Mouse (Mus musculus) embryo, embryonic 11.5 days (tissue): ENCODE measurements around the gene Jsrp1.

Source experiments
- DNase-seq: peaks from one replicate; pipeline ENCODE4 v3.0.0-alpha.2; 2012; ENCODE audit warnings: low read depth, low spot score

Jsrp1 gene

DNA sequence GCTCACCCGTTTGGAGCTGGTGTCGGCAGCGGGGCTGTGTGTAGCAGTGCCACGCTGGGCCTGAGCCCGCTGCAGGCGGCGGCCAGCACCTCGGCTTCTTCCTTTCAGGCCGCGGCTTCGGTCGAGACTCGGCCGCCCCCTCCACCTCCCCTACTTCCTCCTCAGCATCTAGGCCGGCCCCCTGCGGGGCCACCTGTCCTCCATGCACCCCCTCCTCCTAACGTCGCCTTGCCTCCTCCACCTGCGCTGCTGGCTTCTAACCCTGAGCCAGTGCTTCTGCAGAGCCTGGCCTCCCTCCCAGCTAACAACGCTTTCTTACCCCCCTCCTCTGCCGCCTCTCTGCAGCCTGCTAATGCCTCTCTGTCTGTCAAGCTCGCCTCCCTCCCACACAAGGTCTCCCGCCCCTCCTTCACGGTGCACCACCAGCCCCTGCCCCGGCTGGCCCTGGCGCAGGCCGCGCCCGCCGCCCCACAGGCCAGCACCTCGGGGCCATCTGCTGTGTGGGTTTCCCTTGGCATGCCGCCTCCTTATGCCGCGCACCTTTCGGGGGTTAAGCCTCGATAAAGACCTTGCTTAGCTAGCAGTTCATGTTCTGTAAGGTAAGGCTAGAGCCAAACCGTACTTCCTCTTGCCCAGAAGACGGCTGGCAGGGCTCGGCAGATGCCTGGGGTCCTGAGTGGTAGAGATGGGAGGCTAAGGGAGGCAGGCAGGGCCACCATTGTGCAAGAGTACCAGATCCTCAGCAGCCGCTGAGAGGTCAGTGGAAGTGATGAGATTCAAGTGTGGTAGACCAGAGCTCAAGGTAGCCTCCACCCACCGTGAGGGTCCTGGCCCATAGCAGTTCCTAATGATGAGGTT is 20.9 kb downstream of the Jsrp1 start:
- DNase-seq: no peak

- no peak for DNase-seq
Measured at GRCm38 (mm10) chr10:80791476-80792174, 21.7 kb downstream of the Jsrp1 start.

- no peak for DNase-seq
Measured at GRCm38 (mm10) chr10:80790761-80791404, 22.4 kb downstream of the Jsrp1 start.

DNA sequence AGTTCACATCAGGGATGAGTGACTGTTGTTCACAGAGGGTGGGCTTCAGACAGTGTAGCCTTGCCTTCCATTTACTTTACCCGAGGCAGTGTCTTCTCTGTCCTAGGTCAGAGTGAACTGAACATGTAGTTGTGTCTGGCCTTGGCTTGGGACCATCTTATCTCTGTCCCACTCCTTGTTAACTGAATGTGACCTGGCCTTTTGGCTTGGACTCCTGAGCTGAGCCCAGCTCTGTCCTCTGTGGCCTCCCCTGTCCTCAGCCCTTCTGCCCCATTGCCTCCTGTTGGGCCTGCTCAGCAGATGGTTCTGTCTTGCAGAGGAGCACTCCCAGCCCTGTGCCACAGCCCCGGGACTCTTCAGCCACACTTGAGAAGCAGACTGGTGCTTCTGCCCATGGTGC is 25.8 kb downstream of the Jsrp1 start:
- DNase-seq: no peak

GRCm38 (mm10) chr10:80785963-80786362 is 27.3 kb downstream of the Jsrp1 start:
- no peak for DNase-seq

DNA sequence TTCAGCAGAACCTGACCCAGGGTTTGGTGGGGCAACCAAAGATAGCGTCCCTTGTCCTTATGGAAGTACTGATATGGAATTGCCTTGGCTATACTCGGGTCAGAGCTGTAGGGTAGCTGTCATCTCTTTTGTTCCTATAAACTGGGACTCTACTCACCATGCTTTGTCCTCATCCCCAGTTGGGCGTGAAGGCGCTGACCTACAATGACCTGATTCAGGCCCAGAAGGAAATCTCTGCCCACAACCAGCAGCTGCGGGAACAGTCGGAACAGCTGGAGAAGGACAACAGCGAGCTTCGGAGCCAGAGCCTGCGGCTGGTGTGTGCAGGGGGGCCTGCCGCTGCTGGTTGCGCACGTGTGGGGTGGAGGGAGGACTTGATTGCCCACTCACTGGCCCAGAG is 28.4 kb downstream of the Jsrp1 start:
- no peak for DNase-seq

- DNase-seq: no peak
Measured at GRCm38 (mm10) chr10:80784302-80784701, 29.0 kb downstream of the Jsrp1 start.

- DNase-seq: no peak
Measured at GRCm38 (mm10) chr10:80779565-80779964, 33.7 kb downstream of the Jsrp1 start.

DNA sequence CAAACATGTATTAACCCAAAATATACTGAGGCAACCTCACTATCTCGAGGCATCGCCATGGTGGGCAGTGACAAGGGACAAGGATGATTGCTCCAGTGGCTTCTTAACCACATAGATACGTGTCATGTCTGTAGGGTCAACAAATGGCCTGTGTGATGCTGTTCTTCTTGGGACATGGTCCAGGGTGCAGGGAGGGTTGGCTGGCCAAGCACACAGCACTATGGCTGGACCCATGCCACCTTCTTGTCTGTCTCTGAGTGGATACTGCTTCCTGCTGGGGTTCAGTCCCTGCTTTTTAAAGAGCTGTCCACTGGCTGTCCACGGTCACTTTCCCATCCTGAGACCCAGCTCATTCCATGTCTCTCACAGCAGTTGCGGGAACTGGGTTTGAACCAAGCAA is 36.2 kb downstream of the Jsrp1 start:
- no peak for DNase-seq

DNA sequence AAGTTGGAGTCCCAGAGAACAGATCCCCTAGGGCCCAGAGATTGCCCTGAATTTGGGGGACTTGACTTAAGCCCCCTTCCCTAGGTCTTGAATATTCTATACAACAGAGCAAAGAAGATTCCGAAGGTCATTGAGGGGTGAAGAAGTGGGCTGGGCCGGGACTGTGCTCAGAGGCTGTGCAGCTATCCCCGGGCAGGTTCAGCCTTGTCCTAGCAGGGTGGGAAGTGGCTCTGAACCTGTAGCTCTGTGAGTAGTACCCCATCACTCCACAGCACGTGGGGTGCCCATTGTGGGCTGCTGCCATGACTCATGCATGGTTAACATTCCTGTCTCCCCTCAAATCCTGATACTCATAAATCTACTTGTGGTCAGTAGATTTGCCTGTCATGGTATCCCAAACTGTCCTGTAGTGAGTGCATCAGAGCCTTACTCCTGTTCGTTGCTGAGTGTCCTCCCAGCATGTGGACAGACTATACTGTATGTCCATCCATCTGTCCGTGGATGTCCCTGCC is 36.9 kb downstream of the Jsrp1 start:
- no peak for DNase-seq

DNA sequence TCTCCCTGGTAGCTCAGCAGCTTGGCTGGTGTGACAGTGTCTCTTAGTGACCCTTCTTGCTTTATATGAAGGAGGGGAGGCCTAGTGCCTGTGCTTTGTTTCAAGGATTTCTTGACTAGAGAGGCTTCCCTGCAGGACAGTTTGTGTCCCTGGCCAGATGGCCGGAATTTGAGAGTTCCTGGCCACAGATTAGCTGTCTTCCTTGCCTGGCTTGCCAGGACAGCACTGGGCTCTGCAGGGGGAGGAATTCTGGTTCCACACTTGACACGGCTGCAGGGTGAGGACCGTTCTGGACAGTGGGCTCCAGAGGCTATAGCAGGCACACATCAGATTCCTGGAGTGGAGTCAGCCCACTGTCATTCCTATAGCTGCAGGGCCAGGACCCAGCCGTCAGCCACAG is 37.6 kb downstream of the Jsrp1 start:
- no peak for DNase-seq

DNA sequence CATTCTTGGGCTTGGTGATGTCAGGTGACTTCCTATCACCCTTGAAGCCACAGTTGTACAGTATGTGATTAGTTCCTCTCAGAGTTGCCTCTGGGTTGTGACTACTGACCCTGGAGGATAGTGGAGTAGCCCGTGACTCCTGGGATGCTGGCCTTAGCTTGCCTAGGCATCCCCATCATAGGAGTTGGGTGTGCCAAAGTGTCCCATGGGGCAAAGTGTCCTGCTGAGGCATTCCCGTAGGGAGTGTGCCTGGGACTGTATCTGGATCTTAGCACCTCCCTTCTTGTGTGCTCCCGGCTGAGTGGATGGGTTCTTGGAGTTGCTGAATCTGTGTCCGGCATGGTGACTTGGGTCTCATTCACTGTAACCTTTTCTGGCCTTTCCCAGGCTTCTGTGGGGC is 38.3 kb downstream of the Jsrp1 start:
- DNase-seq: no peak

GRCm38 (mm10) chr10:80774549-80774948 is 38.7 kb downstream of the Jsrp1 start:
- DNase-seq: no peak

GRCm38 (mm10) chr10:80773816-80774215 is 39.5 kb downstream of the Jsrp1 start:
- DNase-seq: no peak

GRCm38 (mm10) chr10:80768365-80768764 is 44.9 kb downstream of the Jsrp1 start:
- no peak for DNase-seq

GRCm38 (mm10) chr10:80766161-80766815 is 47.0 kb downstream of the Jsrp1 start:
- DNase-seq: no peak

- DNase-seq: no peak
Measured at GRCm38 (mm10) chr10:80765746-80766145, 47.6 kb downstream of the Jsrp1 start.

GRCm38 (mm10) chr10:80763502-80763901 is 49.8 kb downstream of the Jsrp1 start:
- no peak for DNase-seq

DNA sequence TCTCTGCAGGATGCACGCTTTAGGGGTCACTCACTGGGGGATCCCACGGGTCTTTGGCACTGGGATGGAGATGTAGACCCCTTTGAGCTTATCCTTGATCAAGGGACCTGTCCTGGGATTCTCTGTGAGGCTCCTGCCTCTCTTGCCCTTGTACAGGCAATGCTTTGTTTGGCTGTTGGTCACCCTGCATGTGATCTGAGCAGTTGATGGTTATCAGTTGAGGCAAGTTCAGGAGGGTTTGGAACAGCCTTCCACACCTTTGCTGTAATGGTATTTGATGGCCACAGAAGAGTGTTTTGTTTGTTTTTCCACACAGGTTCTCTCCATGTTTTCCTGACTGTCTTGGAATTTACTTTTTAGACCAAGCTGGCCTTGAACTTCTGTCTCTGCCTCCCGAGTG is 51.5 kb downstream of the Jsrp1 start:
- no peak for DNase-seq

- no peak for DNase-seq
Measured at GRCm38 (mm10) chr10:80760596-80761524, 52.4 kb downstream of the Jsrp1 start.

DNA sequence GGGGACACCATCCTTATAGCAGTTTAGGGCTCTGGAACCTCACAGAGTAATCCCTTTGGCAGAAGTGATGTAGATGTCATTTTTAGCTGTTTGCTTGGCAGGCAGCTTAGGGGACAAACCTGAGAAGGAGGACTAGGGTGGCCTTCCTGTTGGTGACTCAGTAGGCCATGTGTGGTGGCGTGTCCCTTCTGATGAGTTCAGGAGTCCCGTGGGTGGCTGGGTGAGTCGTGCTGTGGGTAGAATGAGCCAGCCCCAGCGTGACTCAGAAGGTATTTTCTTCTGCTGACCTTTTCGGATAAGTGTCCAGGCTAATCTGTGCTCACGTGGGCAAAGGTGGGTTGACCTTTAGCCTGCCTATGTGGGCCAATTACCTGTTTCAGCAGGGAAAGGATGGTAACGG is 54.6 kb downstream of the Jsrp1 start:
- DNase-seq: no peak
